Mouse (Mus musculus): ENCODE results near the gene Ntf5. TPM values are rescaled to one million over a fixed set of nuclear protein-coding genes. Genes with fewer than 3 reads are reported as not detected.
A peak's percentile ranks its signal among the peaks of the same experiment; 100 is the strongest.

Gene Ntf5
- total and polyA plus RNA-seq, 3 experiments: 0.43 to 1.5 (median 0.59) TPM

GRCm38 (mm10) chr7:45466283-45467089 lies 53.0 kb downstream of the Ntf5 start, which contains the start of gene Bax (continued):
- peak; percentile 53 for TF ChIP-seq ETS1 (conservative IDR thresholded peaks at IDR 0.05; ENCODE audit: low read depth, low read length)

Other genes with a start within 250 kb of the Ntf5 start
Only the 20 nearest of the 33 such genes appear.
- not detected in 2 replicates for gene Slc6a21, start 136.2 kb upstream of the Ntf5 start, total RNA-seq (2012; rRNA removed)
- not detected in 2 replicates for gene Slc6a21, start 136.2 kb upstream of the Ntf5 start, total RNA-seq (2014; rRNA removed)
- not detected in 2 replicates for gene Slc6a21, start 136.2 kb upstream of the Ntf5 start, polyA plus RNA-seq (2012; ENCODE audit: insufficient read length, low read depth)
- gene Trpm4, start 79.9 kb upstream of the Ntf5 start, total RNA-seq (2012; rRNA removed): 10.7 and 17.6 TPM in 2 replicates
- gene Trpm4, start 79.9 kb upstream of the Ntf5 start, total RNA-seq (2014; rRNA removed): 8.6 and 12.0 TPM in 2 replicates
- 9.3 and 11.0 TPM in 2 replicates for gene Trpm4, start 79.9 kb upstream of the Ntf5 start, polyA plus RNA-seq (2012; ENCODE audit: insufficient read length, low read depth)
- gene Hrc, start 78.4 kb upstream of the Ntf5 start, total RNA-seq (2012; rRNA removed): 0.13 and 0.21 TPM in 2 replicates
- gene Hrc, start 78.4 kb upstream of the Ntf5 start, total RNA-seq (2014; rRNA removed): not detected in 2 replicates
- gene Hrc, start 78.4 kb upstream of the Ntf5 start, polyA plus RNA-seq (2012; ENCODE audit: insufficient read length, low read depth): 0.10 and 0.16 TPM in 2 replicates
- gene Ppfia3, start 46.7 kb upstream of the Ntf5 start, total RNA-seq (2012; rRNA removed): 1.5 and 1.9 TPM in 2 replicates
- gene Ppfia3, start 46.7 kb upstream of the Ntf5 start, total RNA-seq (2014; rRNA removed): 0.21 and 0.32 TPM in 2 replicates
- 0.57 and 0.61 TPM in 2 replicates for gene Ppfia3, start 46.7 kb upstream of the Ntf5 start, polyA plus RNA-seq (2012; ENCODE audit: insufficient read length, low read depth)
- 4.4 and 5.0 TPM in 2 replicates for gene Lin7b, start 43.1 kb upstream of the Ntf5 start, total RNA-seq (2012; rRNA removed)
- 3.5 and 3.8 TPM in 2 replicates for gene Lin7b, start 43.1 kb upstream of the Ntf5 start, total RNA-seq (2014; rRNA removed)
- 7.4 and 10.4 TPM in 2 replicates for gene Lin7b, start 43.1 kb upstream of the Ntf5 start, polyA plus RNA-seq (2012; ENCODE audit: insufficient read length, low read depth)
- gene Snrnp70, start 18.0 kb upstream of the Ntf5 start, total RNA-seq (2012; rRNA removed): 197 and 229 TPM in 2 replicates
- gene Snrnp70, start 18.0 kb upstream of the Ntf5 start, total RNA-seq (2014; rRNA removed): 182 and 212 TPM in 2 replicates
- 457 and 499 TPM in 2 replicates for gene Snrnp70, start 18.0 kb upstream of the Ntf5 start, polyA plus RNA-seq (2012; ENCODE audit: insufficient read length, low read depth)
- gene Kcna7, start 8.0 kb upstream of the Ntf5 start, total RNA-seq (2012; rRNA removed): 2.1 and 3.2 TPM in 2 replicates
- 0.16 and 0.23 TPM in 2 replicates for gene Kcna7, start 8.0 kb upstream of the Ntf5 start, total RNA-seq (2014; rRNA removed)
- 0.22 and 0.39 TPM in 2 replicates for gene Kcna7, start 8.0 kb upstream of the Ntf5 start, polyA plus RNA-seq (2012; ENCODE audit: insufficient read length, low read depth)
- not detected in 2 replicates for gene Lhb, start 7.1 kb downstream of the Ntf5 start, total RNA-seq (2012; rRNA removed)
- gene Lhb, start 7.1 kb downstream of the Ntf5 start, total RNA-seq (2014; rRNA removed): not detected in 2 replicates
- not detected in 2 replicates for gene Lhb, start 7.1 kb downstream of the Ntf5 start, polyA plus RNA-seq (2012; ENCODE audit: insufficient read length, low read depth)
- gene Gys1, start 21.1 kb downstream of the Ntf5 start, total RNA-seq (2012; rRNA removed): 13.2 and 27.2 TPM in 2 replicates
- gene Gys1, start 21.1 kb downstream of the Ntf5 start, total RNA-seq (2014; rRNA removed): 11.9 and 14.0 TPM in 2 replicates
- gene Gys1, start 21.1 kb downstream of the Ntf5 start, polyA plus RNA-seq (2012; ENCODE audit: insufficient read length, low read depth): 20.9 and 23.9 TPM in 2 replicates
- gene Ruvbl2, start 24.4 kb downstream of the Ntf5 start, total RNA-seq (2012; rRNA removed): 224 and 253 TPM in 2 replicates
- 229 and 267 TPM in 2 replicates for gene Ruvbl2, start 24.4 kb downstream of the Ntf5 start, total RNA-seq (2014; rRNA removed)
- 253 and 277 TPM in 2 replicates for gene Ruvbl2, start 24.4 kb downstream of the Ntf5 start, polyA plus RNA-seq (2012; ENCODE audit: insufficient read length, low read depth)
- gene Ftl1, start 46.2 kb downstream of the Ntf5 start, total RNA-seq (2012; rRNA removed): 142 and 164 TPM in 2 replicates
- gene Ftl1, start 46.2 kb downstream of the Ntf5 start, total RNA-seq (2014; rRNA removed): 790 and 1,027 TPM in 2 replicates
- gene Ftl1, start 46.2 kb downstream of the Ntf5 start, polyA plus RNA-seq (2012; ENCODE audit: insufficient read length, low read depth): 31.2 and 60.3 TPM in 2 replicates
- gene Bax, start 53.2 kb downstream of the Ntf5 start, total RNA-seq (2012; rRNA removed): 232 and 233 TPM in 2 replicates
- 185 and 195 TPM in 2 replicates for gene Bax, start 53.2 kb downstream of the Ntf5 start, total RNA-seq (2014; rRNA removed)
- gene Bax, start 53.2 kb downstream of the Ntf5 start, polyA plus RNA-seq (2012; ENCODE audit: insufficient read length, low read depth): 273 and 321 TPM in 2 replicates
- 0.13 and 0.17 TPM in 2 replicates for gene Tulp2, start 68.2 kb downstream of the Ntf5 start, total RNA-seq (2012; rRNA removed)
- gene Tulp2, start 68.2 kb downstream of the Ntf5 start, total RNA-seq (2014; rRNA removed): not detected in 2 replicates
- gene Tulp2, start 68.2 kb downstream of the Ntf5 start, polyA plus RNA-seq (2012; ENCODE audit: insufficient read length, low read depth): not detected in 2 replicates
- gene Gm45808, start 73.1 kb downstream of the Ntf5 start, total RNA-seq (2012; rRNA removed): 5.0 and 5.7 TPM in 2 replicates
- gene Gm45808, start 73.1 kb downstream of the Ntf5 start, total RNA-seq (2014; rRNA removed): 0.85 and 1.3 TPM in 2 replicates
- gene Gm45808, start 73.1 kb downstream of the Ntf5 start, polyA plus RNA-seq (2012; ENCODE audit: insufficient read length, low read depth): 2.2 TPM in 1 of 2 replicates, not detected in the other
- gene Dhdh, start 75.1 kb downstream of the Ntf5 start, total RNA-seq (2012; rRNA removed): 5.9 and 6.4 TPM in 2 replicates
- 7.1 and 7.2 TPM in 2 replicates for gene Dhdh, start 75.1 kb downstream of the Ntf5 start, total RNA-seq (2014; rRNA removed)
- gene Dhdh, start 75.1 kb downstream of the Ntf5 start, polyA plus RNA-seq (2012; ENCODE audit: insufficient read length, low read depth): 15.3 and 18.0 TPM in 2 replicates
- 83.4 and 92.6 TPM in 2 replicates for gene Nucb1, start 96.7 kb downstream of the Ntf5 start, total RNA-seq (2012; rRNA removed)
- gene Nucb1, start 96.7 kb downstream of the Ntf5 start, total RNA-seq (2014; rRNA removed): 40.8 and 46.2 TPM in 2 replicates
- 90.4 and 129 TPM in 2 replicates for gene Nucb1, start 96.7 kb downstream of the Ntf5 start, polyA plus RNA-seq (2012; ENCODE audit: insufficient read length, low read depth)
- 11.7 and 12.0 TPM in 2 replicates for gene Ppp1r15a, start 112.6 kb downstream of the Ntf5 start, total RNA-seq (2012; rRNA removed)
- 12.5 and 13.9 TPM in 2 replicates for gene Ppp1r15a, start 112.6 kb downstream of the Ntf5 start, total RNA-seq (2014; rRNA removed)
- gene Ppp1r15a, start 112.6 kb downstream of the Ntf5 start, polyA plus RNA-seq (2012; ENCODE audit: insufficient read length, low read depth): 31.8 and 37.1 TPM in 2 replicates
- gene Plekha4, start 112.6 kb downstream of the Ntf5 start, total RNA-seq (2012; rRNA removed): 0.25 TPM in 2 replicates
- 0.28 TPM in 1 of 2 replicates, not detected in the other for gene Plekha4, start 112.6 kb downstream of the Ntf5 start, total RNA-seq (2014; rRNA removed)
- gene Plekha4, start 112.6 kb downstream of the Ntf5 start, polyA plus RNA-seq (2012; ENCODE audit: insufficient read length, low read depth): 0.90 and 1.3 TPM in 2 replicates
- not detected in 2 replicates for gene Hsd17b14, start 141.2 kb downstream of the Ntf5 start, total RNA-seq (2012; rRNA removed)
- gene Hsd17b14, start 141.2 kb downstream of the Ntf5 start, total RNA-seq (2014; rRNA removed): not detected in 2 replicates
- 1.5 and 2.3 TPM in 2 replicates for gene Hsd17b14, start 141.2 kb downstream of the Ntf5 start, polyA plus RNA-seq (2012; ENCODE audit: insufficient read length, low read depth)
- gene Bcat2, start 156.5 kb downstream of the Ntf5 start, total RNA-seq (2012; rRNA removed): 30.9 and 36.6 TPM in 2 replicates
- 12.9 and 13.5 TPM in 2 replicates for gene Bcat2, start 156.5 kb downstream of the Ntf5 start, total RNA-seq (2014; rRNA removed)
- gene Bcat2, start 156.5 kb downstream of the Ntf5 start, polyA plus RNA-seq (2012; ENCODE audit: insufficient read length, low read depth): 56.9 and 65.6 TPM in 2 replicates

Measured in CH12.LX (cell line).